ENCODE assay signal across 14 mouse cellular contexts in genomic region chr2:23041457-23041856, GRCm38 (mm10). TPM values are rescaled to one million over a fixed set of nuclear protein-coding genes. Genes with fewer than 3 reads are reported as not detected.
DNase-seq lines count a peak whose midpoint lies in the region; ATAC-seq and TF ChIP-seq lines count a peak whose summit lies in the region.
"Had no signal": no experiment of that assay in that cellular context is flagged by ENCODE, and none has a peak within 500 bp of the region (broad histone marks: within the 10 kb centered on the region; RNA-seq: fewer than 3 reads in every experiment).

No protein-coding gene starts in this region.

- no peak overlapping the region for H3K9ac ChIP-seq in heart, postnatal 0 days (replicated peaks; ENCODE audit: low read depth, low read length)
- H3K9ac ChIP-seq: heart, embryonic 12.5 days; liver, embryonic 14.5 days had no signal

- H3K4me2 ChIP-seq in heart, postnatal 0 days (ENCODE audit: low read depth, low read length): no peak overlapping the region
- H3K4me2 ChIP-seq: heart, embryonic 12.5 days had no signal

- peaks cover 15% of the 10 kb centered on the region for H3K4me1 ChIP-seq in heart, postnatal 0 days (ENCODE audit: control insufficient read depth, insufficient read depth)
- H3K4me1 ChIP-seq in heart, embryonic 10.5 days: peaks cover 2% of the 10 kb centered on the region; the same call in 1 of the 2 replicates

- WGBS in heart, postnatal 0 days: 71% methylated on average over 4 of the region's 4 CpGs
- WGBS in heart, embryonic 10.5 days: 81% methylated on average over 4 of the region's 4 CpGs

- no peak for TF ChIP-seq CTCF in heart, postnatal 0 days (IDR thresholded peaks at IDR 0.05; ENCODE audit: low read depth)

- H3K36me3 ChIP-seq in heart, postnatal 0 days (replicated peaks; ENCODE audit: control insufficient read depth, insufficient read depth, low read length): no peaks in the 10 kb centered on the region
- no peaks in the 10 kb centered on the region for H3K36me3 ChIP-seq in heart, embryonic 10.5 days
- no peaks in the 10 kb centered on the region for H3K36me3 ChIP-seq in splenic B cell, adult 2 months (ENCODE audit: control insufficient read depth, insufficient read depth, low read length, poor library complexity, severe bottlenecking)
- H3K36me3 ChIP-seq: heart, embryonic 12.5 days had no signal

- H3K27ac ChIP-seq in heart, postnatal 0 days (ENCODE audit: low read depth): peak overlapping the region; percentile 72; the same call in 1 of the 2 replicates
- no peak overlapping the region for H3K27ac ChIP-seq in heart, embryonic 10.5 days
- H3K27ac ChIP-seq: hindbrain, postnatal 0 days; left cerebral cortex, adult 2 months; liver, embryonic 14.5 days had no signal

- no peaks in the 10 kb centered on the region for H3K9me3 ChIP-seq in heart, postnatal 0 days (replicated peaks; ENCODE audit: control insufficient read depth, low read length)
- no peaks in the 10 kb centered on the region for H3K9me3 ChIP-seq in heart, embryonic 10.5 days
- H3K9me3 ChIP-seq: heart, embryonic 12.5 days had no signal

- no peaks in the 10 kb centered on the region for H3K27me3 ChIP-seq in heart, postnatal 0 days (ENCODE audit: control insufficient read depth, insufficient read depth, low read length)
- no peaks in the 10 kb centered on the region for H3K27me3 ChIP-seq in heart, embryonic 10.5 days (ENCODE audit: insufficient read depth, poor library complexity, severe bottlenecking)
- no peaks in the 10 kb centered on the region for H3K27me3 ChIP-seq in splenic B cell, adult 2 months (ENCODE audit: control insufficient read depth, insufficient read depth, low read length, poor library complexity, severe bottlenecking)
- H3K27me3 ChIP-seq: heart, embryonic 12.5 days had no signal

- TF ChIP-seq EP300 in heart, postnatal 0 days (IDR thresholded peaks at IDR 0.05; ENCODE audit: low read depth): no peak

- no peak for ATAC-seq in heart, postnatal 0 days (ENCODE audit: insufficient read depth, low read depth)
- ATAC-seq: hindbrain, postnatal 0 days had no signal

- DNase-seq in heart, postnatal 0 days (ENCODE audit: low spot score): no peak
- DNase-seq in heart, embryonic 10.5 days (ENCODE audit: low spot score): no peak
- DNase-seq in 416B (ENCODE audit: low read depth) (peak; percentile 86), MN1 (ENCODE audit: low spot score) (no peak)
- DNase-seq in c-Kit-positive CD71-negative TER-119-negative erythroid progenitor cells, embryonic 14.5 days (ENCODE audit: low read depth): peak; percentile 44
- DNase-seq in splenic B cell, adult 2 months (ENCODE audit: low read depth, low spot score): peak; percentile 78
- DNase-seq in urinary bladder, adult 18-20 months (ENCODE audit: low spot score in 2 of 2): no peak
- no peak for DNase-seq in gastrocnemius, postnatal 25 days
- DNase-seq: kidney, postnatal 10 days had no signal

- H3K4me3 ChIP-seq in heart, postnatal 0 days (ENCODE audit: low read depth, low read length): no peak overlapping the region
- no peak overlapping the region for H3K4me3 ChIP-seq in heart, embryonic 10.5 days
- H3K4me3 ChIP-seq: heart, embryonic 12.5 days; left cerebral cortex, adult 2 months; myocyte had no signal

RNA-seq across cellular contexts. Expression of gene Abi1, which starts 1.4 kb away (rescaled TPM):
- 52.7 and 82.4 TPM in 2 replicates for total RNA-seq in heart, postnatal 0 days (2014; rRNA removed; ENCODE audit: low replicate concordance)
- 18.0 and 19.2 TPM in 2 replicates for polyA plus RNA-seq in heart, postnatal 0 days (2015; fragmentation: Nextera tagmentation; extraction: Ambion mirVana)
- polyA plus RNA-seq in heart, embryonic 10.5 days (2016; fragmentation: Nextera tagmentation; extraction: Ambion mirVana): 33.3 and 34.7 TPM in 2 replicates
- 10 to 100 TPM; 15.2 to 16.0 TPM for total RNA-seq in gastrocnemius, postnatal 25 days (2021)

RNA-seq across cellular contexts. Expression of gene Acbd5, which starts 26.5 kb away (rescaled TPM):
- total RNA-seq in heart, postnatal 0 days (2014; rRNA removed; ENCODE audit: low replicate concordance): 6.8 and 15.5 TPM in 2 replicates
- polyA plus RNA-seq in heart, postnatal 0 days (2015; fragmentation: Nextera tagmentation; extraction: Ambion mirVana): 21.5 and 22.2 TPM in 2 replicates
- polyA plus RNA-seq in heart, embryonic 10.5 days (2016; fragmentation: Nextera tagmentation; extraction: Ambion mirVana): 26.2 and 29.6 TPM in 2 replicates
- total RNA-seq in gastrocnemius, postnatal 25 days (2021): 10 to 100 TPM; 24.9 to 26.3 TPM

Comparison
In these comparisons a context has a peak if more than half of its experiments do, and no peak if none do; other contexts are left out.
1. DNase-seq: peak in 416B (single experiment), c-Kit-positive CD71-negative TER-119-negative erythroid progenitor cells, embryonic 14.5 days (single experiment) and splenic B cell, adult 2 months (single experiment); none in heart, postnatal 0 days (single experiment), heart, embryonic 10.5 days (single experiment), urinary bladder, adult 18-20 months (0 of 2), MN1 (single experiment) and gastrocnemius, postnatal 25 days (single experiment).